Mouse (Mus musculus) small intestine, adult 2 months (tissue): Measurements from ENCODE around the gene Ndnf.

Experiments
- CTCF ChIP-seq: fragments of 200-500 bp; IDR thresholded peaks from 2 replicates; pipeline ENCODE4 v1.5.1; 2012; ENCODE audit warnings: low read depth, mild to moderate bottlenecking, control low read depth, inconsistent platforms, low read length, moderate library complexity, mixed read lengths; ENCODE audit not compliant: insufficient replicate concordance, insufficient read length; ENCODE audit errors: extremely low read depth
- POLR2A ChIP-seq: fragments of 200-500 bp; IDR thresholded peaks from 2 replicates; pipeline ENCODE4 v1.6.1; 2012; ENCODE audit warnings: low read depth, mild to moderate bottlenecking, control low read depth, inconsistent platforms, low read length, moderate library complexity

GRCm38 (mm10) chr6:65642431-65642830 is 29.0 kb upstream of the Ndnf start:
- TF ChIP-seq POLR2A (no peak), CTCF (no peak)
